Comparison of ENCODE assay signal across 8 mouse cellular contexts in the genomic region with DNA sequence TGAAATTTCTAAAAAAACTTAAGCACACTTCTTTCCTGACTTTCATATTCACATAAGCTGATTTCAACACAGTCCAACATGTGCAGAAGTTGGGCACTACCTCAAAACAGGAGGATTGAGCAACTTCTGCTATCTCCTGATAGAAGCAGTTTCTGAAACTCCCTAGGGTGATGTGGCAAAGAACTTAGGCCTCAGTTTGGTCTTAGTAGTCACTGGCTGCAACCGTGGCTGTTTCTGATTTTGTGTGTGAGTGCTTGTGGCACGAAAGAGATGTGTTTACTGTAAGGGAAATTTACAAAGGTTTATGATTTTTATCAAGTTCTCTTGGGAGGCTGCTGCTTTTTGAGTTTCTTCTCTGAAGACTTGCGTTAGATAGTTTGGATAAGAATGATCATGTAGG. TPM values are rescaled to one million over a fixed set of nuclear protein-coding genes. Genes with fewer than 3 reads are reported as not detected.
DNase-seq lines count a peak whose midpoint lies in the region; ATAC-seq and TF ChIP-seq lines count a peak whose summit lies in the region.

No protein-coding gene starts in this region.

- DNase-seq in cerebellum, adult 2 months, result peak; percentile 21
- no peak for DNase-seq in cerebellum, adult 9-11 months
- DNase-seq in Muller cell, postnatal 12 days (ENCODE audit: inconsistent ontology term), result peak; percentile 41
- DNase-seq in lung, adult 2 months, result peak; percentile 33
- DNase-seq in right cerebral cortex, postnatal 36 days (ENCODE audit: low spot score in 2 of 2), result no peak

- ATAC-seq in forebrain, embryonic 12.5 days (ENCODE audit: low FRiP score), result no peak
- no peak for ATAC-seq in hindbrain, embryonic 15.5 days (ENCODE audit: low FRiP score, low read depth)
- no peak for ATAC-seq in neural tube, embryonic 14.5 days (ENCODE audit: low read depth)

- H3K4me2 ChIP-seq in forebrain, embryonic 12.5 days, result peak overlapping the region; percentile 67
- peak overlapping the region; percentile 63 for H3K4me2 ChIP-seq in hindbrain, embryonic 15.5 days
- peak overlapping the region; percentile 76 for H3K4me2 ChIP-seq in neural tube, embryonic 14.5 days (ENCODE audit: low read depth, low read length)

- no peaks in the 10 kb centered on the region for H3K27me3 ChIP-seq in cerebellum, adult 2 months (ENCODE audit: control insufficient read depth, insufficient read depth, low read length)
- no peaks in the 10 kb centered on the region for H3K27me3 ChIP-seq in forebrain, embryonic 12.5 days
- no peaks in the 10 kb centered on the region for H3K27me3 ChIP-seq in hindbrain, embryonic 15.5 days
- no peaks in the 10 kb centered on the region for H3K27me3 ChIP-seq in neural tube, embryonic 14.5 days (ENCODE audit: control insufficient read depth, insufficient read depth, low read length)

- H3K9me3 ChIP-seq in forebrain, embryonic 12.5 days, result no peaks in the 10 kb centered on the region
- no peaks in the 10 kb centered on the region for H3K9me3 ChIP-seq in hindbrain, embryonic 15.5 days
- no peaks in the 10 kb centered on the region for H3K9me3 ChIP-seq in neural tube, embryonic 14.5 days (ENCODE audit: control insufficient read depth, low read length)

- peak overlapping the region; percentile 82 for H3K4me3 ChIP-seq in cerebellum, adult 2 months (replicated peaks; ENCODE audit: insufficient read depth, low read depth, low read length)
- peak overlapping the region; percentile 80 for H3K4me3 ChIP-seq in forebrain, embryonic 12.5 days (replicated peaks)
- H3K4me3 ChIP-seq in hindbrain, embryonic 15.5 days, result peak overlapping the region; percentile 92
- H3K4me3 ChIP-seq in lung, adult 2 months (replicated peaks; ENCODE audit: extremely low read depth, low read depth, low read length), result peak overlapping the region; percentile 92
- peak overlapping the region; percentile 66 for H3K4me3 ChIP-seq in neural tube, embryonic 14.5 days (ENCODE audit: low read depth, low read length)

- H3K36me3 ChIP-seq in forebrain, embryonic 12.5 days (replicated peaks), result no peaks in the 10 kb centered on the region
- H3K36me3 ChIP-seq in hindbrain, embryonic 15.5 days, result no peaks in the 10 kb centered on the region
- no peaks in the 10 kb centered on the region for H3K36me3 ChIP-seq in neural tube, embryonic 14.5 days (ENCODE audit: control insufficient read depth, insufficient read depth, low read length)

- no peak for TF ChIP-seq CTCF in cerebellum, adult 2 months (IDR thresholded peaks at IDR 0.05; ENCODE audit: borderline replicate concordance, insufficient read depth, low read depth, low read length)
- no peak for TF ChIP-seq CTCF in lung, adult 2 months (IDR thresholded peaks at IDR 0.05; ENCODE audit: insufficient read depth, low read length)

- H3K27ac ChIP-seq in cerebellum, adult 2 months (ENCODE audit: insufficient read depth, low read length), result no peak overlapping the region; the same call in 1 of the 2 replicates
- peak overlapping the region; percentile 96; the same call in 1 of the 2 replicates for H3K27ac ChIP-seq in forebrain, embryonic 12.5 days
- peak overlapping the region; percentile 91 for H3K27ac ChIP-seq in hindbrain, embryonic 15.5 days (replicated peaks)
- no peak overlapping the region; the same call in 1 of the 2 replicates for H3K27ac ChIP-seq in neural tube, embryonic 14.5 days (ENCODE audit: low read depth, low read length)

- peak overlapping the region; percentile 88; the same call in 1 of the 2 replicates for H3K9ac ChIP-seq in forebrain, embryonic 12.5 days
- peak overlapping the region; percentile 87 for H3K9ac ChIP-seq in hindbrain, embryonic 15.5 days
- peak overlapping the region; percentile 88; the same call in 1 of the 2 replicates for H3K9ac ChIP-seq in neural tube, embryonic 14.5 days (replicated peaks; ENCODE audit: low read depth, low read length)

- peaks cover 6% of the 10 kb centered on the region for H3K4me1 ChIP-seq in cerebellum, adult 2 months (ENCODE audit: control insufficient read depth, insufficient read depth, low read length)
- peaks cover 26% of the 10 kb centered on the region for H3K4me1 ChIP-seq in forebrain, embryonic 12.5 days
- H3K4me1 ChIP-seq in hindbrain, embryonic 15.5 days (replicated peaks), result peaks cover 25% of the 10 kb centered on the region
- peaks cover 13% of the 10 kb centered on the region for H3K4me1 ChIP-seq in lung, adult 2 months (ENCODE audit: control insufficient read depth, insufficient read depth, low read length)
- peaks cover 15% of the 10 kb centered on the region for H3K4me1 ChIP-seq in neural tube, embryonic 14.5 days (ENCODE audit: control insufficient read depth, insufficient read depth, low read length)

- WGBS in cerebellum, adult 2 months, result 1% methylated on average over 3 of the region's 3 CpGs
- 26% methylated on average over 3 of the region's 3 CpGs for WGBS in forebrain, embryonic 12.5 days
- WGBS in hindbrain, embryonic 15.5 days, result 9% methylated on average over 3 of the region's 3 CpGs
- 2% methylated on average over 3 of the region's 3 CpGs for WGBS in lung, adult 2 months
- 12% methylated on average over 3 of the region's 3 CpGs for WGBS in neural tube, embryonic 14.5 days

- TF ChIP-seq POLR2A in cerebellum, adult 2 months (IDR thresholded peaks at IDR 0.05; ENCODE audit: borderline replicate concordance, insufficient read depth, low read length), result no peak
- no peak for TF ChIP-seq POLR2A in lung, adult 2 months (IDR thresholded peaks at IDR 0.05; ENCODE audit: borderline replicate concordance, extremely low read depth, low read depth, low read length)

RNA-seq across cellular contexts. Expression of a gene that starts 34.6 kb away (rescaled TPM):
- polyA plus RNA-seq in cerebellum, adult 2 months (2012; rRNA removed), result 59.2 and 59.8 TPM in 2 replicates
- 49.1 and 52.2 TPM in 2 replicates for polyA plus RNA-seq in forebrain, embryonic 12.5 days (2016; fragmentation: Nextera tagmentation; extraction: Ambion mirVana)
- 30.4 and 36.5 TPM in 2 replicates for polyA plus RNA-seq in hindbrain, embryonic 15.5 days (2015; fragmentation: Nextera tagmentation; extraction: Ambion mirVana)
- polyA plus RNA-seq in lung, adult 2 months (2012; rRNA removed), result 19.7 and 32.8 TPM in 2 replicates
- 38.9 and 41.4 TPM in 2 replicates for polyA plus RNA-seq in neural tube, embryonic 14.5 days (2014; fragmentation: Nextera tagmentation; extraction: Ambion mirVana)

Comparison
In these comparisons a context has a peak if more than half of its experiments do, and no peak if none do; other contexts are left out.
1. DNase-seq: peak in cerebellum, adult 2 months (2 of 2), Muller cell, postnatal 12 days (single experiment) and lung, adult 2 months (single experiment); none in cerebellum, adult 9-11 months (single experiment) and right cerebral cortex, postnatal 36 days (0 of 2).
2. H3K27ac ChIP-seq: peak in forebrain, embryonic 12.5 days (single experiment) and hindbrain, embryonic 15.5 days (single experiment); none in cerebellum, adult 2 months (single experiment) and neural tube, embryonic 14.5 days (single experiment).
3. Peak in every context shown above with its lines, with median percentiles within 50 percentile points of each other: H3K4me3 ChIP-seq, H3K4me2 ChIP-seq and H3K9ac ChIP-seq.